Mouse (Mus musculus) Patski (cell line): ENCODE results near the gene Gas2l3. TPM values are rescaled to one million over a fixed set of nuclear protein-coding genes. Genes with fewer than 3 reads are reported as not detected.

Experiments used
- ATAC-seq: fragments of 100-300 bp; one replicate; pipeline ENCODE4 v1.8.0; 2021
- CTCF ChIA-PET: fragments of 350-600 bp; sonication (Branson Sonifier 250); formaldehyde crosslinking; loops from one replicate; lab custom pipeline; 2022; ENCODE audit warnings: inconsistent platforms; lab: Charles Lee
- POLR2A ChIA-PET: fragments of 350-600 bp; sonication (Branson Sonifier 250); formaldehyde crosslinking; loops from one replicate; lab custom pipeline; 2022; ENCODE audit warnings: antibody characterized with exemption, inconsistent platforms; lab: Charles Lee
- DNase-seq: peaks from one replicate; pipeline ENCODE4 v3.0.0-alpha.2; 2011; ENCODE audit warnings: low read depth, low spot score
- H3K27me3 ChIP-seq: fragments of 371-371 bp; one replicate; pipeline ENCODE4 v1.5.1; 2021
- CTCF ChIP-seq: fragments of 100-300 bp; IDR thresholded peaks from one replicate; pipeline ENCODE4 v1.5.1; 2021
- in situ Hi-C: fragments of 300-500 bp; cut with MboI; formaldehyde crosslinking; loops from 3 replicates; pipeline ENCODE4 v1.11.1; 2018; ENCODE audit warnings: low pct_unique_long_range_greater_than_20kb, mixed read lengths
- polyA plus RNA-seq: library from polyadenylated mRNA; unstranded; gene quantifications from one replicate; pipeline ENCODE4 v1.2.3, GENCODE M21; 2021

Gas2l3 gene
- polyA plus RNA-seq, 1 experiment from 2014 or later = 8.6 TPM

DNA sequence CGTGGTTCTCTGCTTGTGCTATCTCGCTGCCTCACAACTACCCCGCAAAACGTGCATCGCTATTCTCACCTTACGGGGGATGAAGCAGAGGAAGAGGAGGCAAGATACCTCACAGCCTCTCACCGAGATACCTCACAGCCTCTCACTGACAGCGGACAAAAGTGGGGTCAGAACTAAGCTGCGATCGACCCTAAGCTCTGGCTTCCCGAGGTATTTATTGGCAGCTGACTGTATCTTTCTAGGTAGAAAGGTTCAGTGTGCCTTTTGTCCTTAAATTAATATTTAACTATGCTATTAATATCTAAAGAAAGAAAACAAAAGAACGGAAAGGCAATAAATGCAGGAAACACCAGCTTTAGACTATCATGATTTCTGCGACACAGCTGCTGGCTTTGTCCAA lies 11.0 kb downstream of the Gas2l3 start:
- CTCF ChIA-PET = interaction anchor here (1.4 kb wide), 1 partner anchor 11 kb away, joined by 3 read pairs; no protein-coding TSS in a partner anchor
- no peaks in the 10 kb centered on the region for H3K27me3 ChIP-seq
- no peak for TF ChIP-seq CTCF
- in situ Hi-C loops = no loop called here
- POLR2A ChIA-PET = no interaction called here
- no peak for DNase-seq
- no peak for ATAC-seq

DNA sequence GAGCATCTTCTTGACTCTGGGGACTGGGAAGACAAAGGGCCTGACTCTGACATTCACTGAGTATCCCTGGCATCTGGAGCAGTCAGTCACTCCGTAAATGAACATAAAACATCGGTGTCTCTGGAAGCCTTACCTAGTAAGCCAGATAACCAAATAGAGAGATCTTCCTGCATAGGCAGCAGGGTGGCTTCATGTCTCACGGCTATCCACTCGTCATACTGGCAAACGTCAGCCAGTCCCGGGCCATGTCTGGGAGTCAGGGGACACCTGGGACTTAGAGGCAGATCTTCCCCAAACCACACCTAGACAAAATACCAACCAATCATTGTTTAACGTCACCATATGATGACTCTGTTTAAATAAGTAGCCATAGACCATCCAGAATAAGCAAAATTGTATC lies 13.0 kb downstream of the Gas2l3 start:
- POLR2A ChIA-PET = no interaction called here
- no peak for DNase-seq
- no peaks in the 10 kb centered on the region for H3K27me3 ChIP-seq
- no peak for ATAC-seq
- CTCF ChIA-PET = no interaction called here
- TF ChIP-seq CTCF = no peak
- in situ Hi-C loops = no loop called here

DNA sequence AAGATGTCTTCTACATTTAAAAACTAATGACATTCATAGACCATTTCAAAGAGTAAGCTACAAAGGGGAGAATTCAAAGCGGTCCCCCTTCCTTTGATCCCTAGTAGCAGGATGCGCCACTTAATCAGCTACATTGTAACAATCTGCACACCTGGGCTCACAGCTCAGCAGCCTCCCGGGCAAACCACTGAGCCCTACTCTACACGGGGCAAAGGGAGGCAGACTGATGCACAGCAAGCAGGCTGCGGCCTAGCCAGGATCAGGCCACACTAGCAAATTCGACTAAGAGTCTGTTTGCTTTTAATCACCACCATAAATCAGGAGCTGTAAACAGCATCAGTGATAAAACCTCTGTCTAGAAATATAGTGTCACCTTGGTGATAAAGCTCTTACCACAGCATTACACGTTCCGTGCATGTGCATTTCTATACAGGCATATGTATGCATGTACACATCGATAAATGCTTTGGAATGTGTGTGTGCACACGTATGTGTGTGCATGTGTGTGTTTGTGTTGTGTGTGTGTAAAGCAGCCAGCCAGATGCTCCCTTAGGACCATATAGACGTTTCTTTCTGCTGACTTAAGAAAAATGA lies 18.9 kb downstream of the Gas2l3 start:
- ATAC-seq (no peak), DNase-seq (no peak)
- POLR2A ChIA-PET = no interaction called here
- CTCF ChIA-PET = interaction anchor here (0.9 kb wide), 1 partner anchor 34 kb away, joined by 3 read pairs; no protein-coding TSS in a partner anchor
- in situ Hi-C loops = no loop called here
- no peaks in the 10 kb centered on the region for H3K27me3 ChIP-seq
- TF ChIP-seq CTCF = no peak

DNA sequence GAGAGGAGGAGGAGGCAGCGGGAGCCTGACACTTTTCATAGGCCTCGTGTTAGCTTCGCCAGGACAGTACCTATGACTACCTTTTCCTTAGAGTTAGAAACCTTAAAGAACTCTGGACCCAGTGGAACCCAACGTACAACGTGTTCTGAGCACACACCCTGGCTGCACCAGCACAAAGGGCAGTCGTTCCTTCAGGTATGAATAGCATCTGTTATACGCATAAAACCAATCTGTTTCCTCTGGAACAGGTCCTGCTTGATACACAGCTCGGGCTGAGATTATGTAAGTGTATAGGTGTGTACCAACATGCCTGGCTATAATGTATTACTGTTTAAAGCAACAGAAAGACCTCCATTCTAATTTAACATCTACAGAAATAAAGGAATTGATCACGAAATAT lies 19.6 kb downstream of the Gas2l3 start:
- DNase-seq = no peak
- in situ Hi-C loops = no loop called here
- no peaks in the 10 kb centered on the region for H3K27me3 ChIP-seq
- TF ChIP-seq CTCF = no peak
- ChIA-PET CTCF (interaction anchor here (0.9 kb wide), 1 partner anchor 34 kb away, joined by 3 read pairs; no protein-coding TSS in a partner anchor), POLR2A (no interaction called here)
- ATAC-seq = no peak

DNA sequence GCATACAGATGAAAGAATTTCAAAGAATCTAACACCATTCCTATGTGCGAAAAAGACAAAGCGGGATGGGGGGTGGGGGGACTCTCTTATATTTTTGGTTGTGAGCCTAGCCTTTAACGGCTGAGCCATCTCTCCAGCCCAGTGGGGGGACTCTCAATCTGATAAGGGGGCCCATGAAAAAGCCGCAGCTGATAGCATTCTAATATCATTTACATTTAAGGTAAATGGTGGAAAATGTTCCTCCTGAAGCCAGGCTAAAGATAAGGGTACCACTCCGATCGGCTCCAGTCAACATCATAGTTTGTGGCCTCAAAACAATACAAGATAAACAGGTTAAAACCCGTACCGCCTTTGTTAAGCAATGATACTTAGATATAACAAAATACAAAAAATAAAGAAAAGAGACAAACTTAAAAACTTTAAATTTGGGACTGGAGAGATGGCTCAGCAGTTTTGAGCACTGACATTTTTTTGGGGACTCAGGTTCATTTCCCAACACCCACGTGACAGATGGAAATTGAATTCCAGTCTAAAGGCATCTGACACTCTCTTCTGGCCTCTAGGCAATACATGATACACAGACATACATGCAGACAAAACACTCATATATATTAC lies 20.5 kb downstream of the Gas2l3 start:
- in situ Hi-C loops = no loop called here
- ChIA-PET POLR2A (no interaction called here), CTCF (no interaction called here)
- H3K27me3 ChIP-seq = no peaks in the 10 kb centered on the region
- DNase-seq (no peak), ATAC-seq (no peak)
- TF ChIP-seq CTCF = no peak

DNA sequence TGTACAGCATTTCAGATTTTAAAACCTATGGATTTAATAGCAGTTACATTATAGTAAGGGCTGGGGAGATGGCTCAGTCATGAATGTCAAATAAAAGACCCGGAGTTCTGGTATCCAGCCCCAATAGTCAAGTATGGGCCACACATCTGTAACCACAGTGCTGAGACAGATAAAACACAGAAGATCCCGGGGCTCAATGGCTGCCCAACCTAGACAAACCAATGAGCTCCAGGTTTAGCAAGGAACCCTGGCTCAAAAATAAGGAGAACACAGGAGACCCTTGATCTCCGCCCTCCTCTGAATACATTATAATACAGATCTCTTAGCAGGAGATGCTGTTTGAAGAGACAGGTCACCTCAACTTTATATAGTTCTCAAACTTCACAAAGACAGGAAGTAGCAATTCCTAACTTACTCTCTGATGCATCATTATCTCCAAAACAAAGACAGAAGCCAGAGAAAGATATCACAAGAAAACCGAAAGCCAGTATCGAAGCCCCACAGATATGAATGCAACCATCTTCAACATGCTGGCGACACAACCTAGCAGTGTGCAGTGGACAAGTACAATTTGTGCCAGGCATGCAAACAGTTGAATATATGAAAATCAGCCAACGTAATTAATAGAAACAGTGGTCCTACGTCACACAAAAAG lies 21.1 kb downstream of the Gas2l3 start:
- ChIA-PET CTCF (no interaction called here), POLR2A (no interaction called here)
- H3K27me3 ChIP-seq = no peaks in the 10 kb centered on the region
- DNase-seq = no peak
- no peak for TF ChIP-seq CTCF
- in situ Hi-C loops = no loop called here
- ATAC-seq = no peak

DNA sequence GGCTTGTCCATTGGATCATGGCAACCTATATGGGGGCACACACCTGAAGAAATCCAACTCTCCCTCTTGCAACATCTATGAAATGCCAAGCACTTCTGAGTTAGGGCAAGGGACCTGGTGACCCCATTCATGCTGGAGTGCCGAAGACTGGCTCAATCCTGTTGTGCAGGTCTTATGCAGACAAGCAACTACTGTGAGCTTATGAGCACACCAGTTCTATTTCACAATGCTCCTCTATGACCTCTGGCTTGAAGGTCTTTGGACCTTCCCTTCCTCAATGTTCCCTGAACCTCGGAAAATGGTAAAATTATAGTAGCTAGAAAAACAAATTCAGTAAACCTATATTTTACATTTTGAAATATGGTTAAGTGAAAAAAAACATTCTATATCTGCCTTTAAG lies 25.8 kb downstream of the Gas2l3 start:
- CTCF ChIA-PET = interaction anchor here (1.3 kb wide), 1 partner anchor 24 kb away, joined by 3 read pairs; no protein-coding TSS in a partner anchor
- no peak for TF ChIP-seq CTCF
- POLR2A ChIA-PET = no interaction called here
- in situ Hi-C loops = no loop called here
- H3K27me3 ChIP-seq = no peaks in the 10 kb centered on the region
- no peak for DNase-seq
- no peak for ATAC-seq

DNA sequence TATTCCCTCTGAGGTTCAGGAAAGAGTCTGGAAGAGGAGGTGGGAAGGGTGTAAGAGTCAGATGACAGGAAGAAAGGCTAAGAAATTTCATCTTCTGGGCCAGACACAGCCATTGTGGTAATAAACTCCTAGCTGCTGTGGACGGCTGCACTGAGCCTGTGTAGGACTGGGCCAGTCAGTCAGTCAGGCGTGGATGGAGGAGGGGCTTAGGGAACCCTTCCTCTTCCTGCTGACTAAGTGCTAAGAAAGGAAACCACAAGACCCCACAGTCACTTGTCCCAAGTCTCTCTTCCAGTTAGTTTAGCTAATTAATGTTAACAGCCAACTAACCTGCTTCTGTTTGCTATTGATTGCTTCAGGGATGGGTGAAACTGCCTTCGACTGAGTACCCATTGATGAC lies 28.3 kb downstream of the Gas2l3 start:
- TF ChIP-seq CTCF = no peak
- in situ Hi-C loops = no loop called here
- no peak for DNase-seq
- no peak for ATAC-seq
- H3K27me3 ChIP-seq = no peaks in the 10 kb centered on the region
- ChIA-PET CTCF (no interaction called here), POLR2A (no interaction called here)

DNA sequence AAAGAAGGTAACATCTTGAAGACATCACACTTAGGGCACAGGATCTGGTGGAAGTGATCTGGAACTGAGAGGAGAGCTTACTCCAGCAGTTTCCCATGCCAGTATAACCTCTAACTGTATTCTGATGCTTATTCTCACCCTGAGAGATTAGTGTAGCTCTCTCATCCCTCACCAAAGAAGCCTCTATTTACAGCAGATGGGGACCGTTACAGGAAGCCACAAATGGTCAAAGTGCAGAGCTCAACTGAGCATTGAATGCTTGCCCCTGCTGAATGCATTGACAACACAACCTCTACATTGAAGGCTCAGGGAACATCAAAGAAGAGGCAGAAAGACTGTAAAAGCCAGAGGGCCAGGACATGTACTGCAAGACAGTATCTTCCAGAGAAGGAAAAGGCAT lies 36.2 kb downstream of the Gas2l3 start:
- DNase-seq (no peak), ATAC-seq (no peak)
- TF ChIP-seq CTCF = no peak
- POLR2A ChIA-PET = interaction anchor here (1.0 to 1.1 kb wide), 2 partner anchors 15 to 615 kb away, joined by 3 read pairs; no protein-coding TSS in a partner anchor
- no peaks in the 10 kb centered on the region for H3K27me3 ChIP-seq
- in situ Hi-C loops = no loop called here
- CTCF ChIA-PET = no interaction called here

DNA sequence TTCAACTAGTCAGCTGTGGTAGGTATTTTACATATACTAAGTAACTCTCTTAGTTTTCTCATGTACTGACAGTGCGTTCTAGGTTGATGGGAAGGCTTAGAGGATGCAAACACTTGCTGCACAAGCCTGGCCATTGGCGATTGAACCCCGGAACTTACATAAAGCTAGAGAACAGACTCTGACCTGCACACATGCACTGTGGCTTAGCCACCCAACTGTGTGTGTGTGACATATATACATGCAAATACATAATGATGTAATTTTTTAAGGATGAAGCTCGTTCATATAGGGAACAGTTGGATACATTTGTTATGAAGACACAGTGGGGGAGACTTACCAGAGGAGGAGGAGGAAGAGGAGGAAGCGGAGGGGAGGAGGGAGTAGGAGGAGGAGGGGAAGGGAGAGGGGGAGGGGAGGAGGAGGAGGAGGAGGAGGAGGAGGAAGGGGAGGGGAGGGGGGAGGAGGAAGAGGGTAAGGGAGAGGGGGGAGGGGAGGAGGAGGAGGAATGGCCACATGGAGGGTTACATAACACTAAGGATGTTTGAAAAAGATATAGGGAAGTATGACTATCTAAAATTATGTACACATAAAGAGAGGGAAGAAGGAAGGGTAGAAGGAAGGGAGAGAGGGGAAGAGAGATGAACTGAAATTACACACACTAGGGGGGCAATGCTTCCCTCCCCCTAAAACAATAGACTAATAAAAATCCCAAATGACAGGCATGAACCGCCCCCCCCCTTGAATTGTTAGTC lies 36.9 kb downstream of the Gas2l3 start:
- TF ChIP-seq CTCF = no peak
- CTCF ChIA-PET = no interaction called here
- ATAC-seq (no peak), DNase-seq (no peak)
- in situ Hi-C loops = no loop called here
- H3K27me3 ChIP-seq = no peaks in the 10 kb centered on the region
- POLR2A ChIA-PET = interaction anchor here (1.0 to 1.1 kb wide), 2 partner anchors 14 to 616 kb away, joined by 3 read pairs; no protein-coding TSS in a partner anchor
